Mouse (Mus musculus) regulatory T cell (primary cell): ENCODE results near the gene Nbas.

ENCODE experiments used
- in situ Hi-C: fragments of 300-600 bp; cut with MboI, MseI; formaldehyde crosslinking; loops from one replicate; pipeline ENCODE4 v1.15.1; 2025; ENCODE audit warnings: high pct_unique_total_duplicates

Nbas gene

DNA sequence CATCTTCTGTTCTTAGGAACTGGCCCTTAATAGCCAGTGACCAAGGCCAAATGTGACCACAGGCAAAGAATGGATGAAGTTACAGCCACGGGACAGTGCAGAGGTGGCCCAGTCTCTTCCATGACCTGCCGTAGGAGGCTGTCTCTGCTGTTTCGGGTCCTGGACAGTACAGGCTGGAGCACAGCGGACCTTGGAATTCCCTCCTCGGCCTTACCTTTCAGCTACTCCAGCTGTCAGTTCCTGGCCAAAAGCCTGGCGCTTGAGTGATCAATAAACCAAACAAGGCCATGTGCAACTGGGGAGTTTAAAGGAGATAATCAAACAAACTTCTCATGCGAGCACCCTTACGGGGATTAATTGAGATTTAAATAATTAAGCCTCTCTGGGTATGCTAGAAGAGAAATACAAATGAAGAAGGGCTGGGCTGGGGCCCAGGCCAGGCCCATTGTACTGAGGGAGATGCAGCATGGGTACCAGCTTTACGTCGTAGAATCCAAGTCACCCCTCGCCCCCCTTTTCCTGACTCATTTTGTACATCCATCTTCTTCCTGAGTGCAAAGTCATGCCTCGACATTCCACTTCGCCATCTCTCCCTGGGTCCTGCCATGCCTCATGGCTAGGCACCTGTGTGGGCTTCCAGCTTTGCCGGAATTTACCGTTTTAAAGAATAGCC, 353.4 kb downstream of the Nbas start:
- in situ Hi-C loops = no loop called here

DNA sequence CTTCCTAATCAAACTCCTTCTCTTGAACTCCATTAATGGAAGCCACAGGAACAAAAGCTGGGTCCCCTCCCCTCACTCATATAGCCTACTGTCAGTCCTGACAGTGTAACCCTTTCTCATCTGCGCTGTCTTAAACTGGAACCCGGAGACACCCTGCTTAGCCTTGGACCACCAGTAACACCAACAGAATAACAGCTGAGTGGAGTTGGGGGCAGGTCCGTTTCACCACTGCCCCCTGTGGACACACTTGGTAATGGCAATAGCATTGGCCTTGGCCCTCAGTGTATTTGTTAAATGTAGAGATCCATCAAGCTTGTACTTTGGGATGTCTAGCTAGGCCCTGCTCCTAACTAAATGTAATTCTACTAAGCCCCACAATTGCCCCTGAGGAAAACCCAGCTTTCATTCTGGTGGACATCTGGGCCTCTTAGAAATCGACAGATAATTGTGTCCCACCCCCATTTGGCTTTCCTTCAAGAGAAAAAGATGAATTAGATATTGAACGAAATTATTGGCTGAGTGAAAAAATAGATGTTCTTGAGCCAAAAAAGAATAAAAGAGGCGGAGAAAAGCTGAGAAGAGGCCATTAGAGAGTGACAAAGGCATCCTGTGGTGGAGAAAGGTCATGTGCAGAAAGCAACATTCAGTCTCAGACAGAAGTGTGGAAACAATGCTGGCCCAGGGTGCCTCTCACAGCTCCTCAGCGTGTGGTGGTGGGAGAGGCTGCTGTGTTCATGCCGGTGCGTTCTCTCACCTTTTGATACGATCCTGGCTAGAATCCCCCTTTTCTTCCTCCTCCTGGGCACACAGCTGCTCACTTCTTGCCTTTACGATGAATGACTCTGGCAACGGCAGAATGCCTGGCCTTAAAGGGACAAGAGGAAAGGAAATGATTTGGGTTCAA, 358.1 kb downstream of the Nbas start:
- in situ Hi-C loops = no loop called here
